Mouse (Mus musculus): ENCODE results near the gene Hoxd9.

Hoxd9 gene

GRCm38 (mm10) chr2:74713239-74714150 is 16.0 kb downstream of the Hoxd9 start:
- no peak for DNase-seq

GRCm38 (mm10) chr2:74714156-74714789 is 16.7 kb downstream of the Hoxd9 start:
- DNase-seq: no peak

- DNase-seq: no peak
Observed at GRCm38 (mm10) chr2:74714881-74715280, 17.4 kb downstream of the Hoxd9 start.

GRCm38 (mm10) chr2:74715504-74716241 is 18.1 kb downstream of the Hoxd9 start:
- DNase-seq: peak; percentile 85 to 91

- no peak for DNase-seq
Observed at GRCm38 (mm10) chr2:74720384-74720783, 22.9 kb downstream of the Hoxd9 start.

GRCm38 (mm10) chr2:74720955-74721491 is 23.5 kb downstream of the Hoxd9 start:
- no peak for DNase-seq

- no peak for DNase-seq
Observed at GRCm38 (mm10) chr2:74721882-74722281, 24.4 kb downstream of the Hoxd9 start.

- DNase-seq: no peak
Observed at GRCm38 (mm10) chr2:74722949-74723348, 25.4 kb downstream of the Hoxd9 start.

- no peak for DNase-seq
Observed at GRCm38 (mm10) chr2:74724244-74725015, 26.9 kb downstream of the Hoxd9 start.

GRCm38 (mm10) chr2:74725171-74725570 is 27.6 kb downstream of the Hoxd9 start:
- DNase-seq: no peak

GRCm38 (mm10) chr2:74726551-74726950 is 29.0 kb downstream of the Hoxd9 start, which contains the start of gene Gm28230:
Gene Gm28230 (plus strand): TSS chr2:74726728.
- no peak for DNase-seq

GRCm38 (mm10) chr2:74726973-74727639 is 29.6 kb downstream of the Hoxd9 start:
- no peak for DNase-seq

- no peak for DNase-seq
Observed at GRCm38 (mm10) chr2:74727640-74728302, 30.2 kb downstream of the Hoxd9 start.

- no peak for DNase-seq
Observed at GRCm38 (mm10) chr2:74728303-74728680, 30.8 kb downstream of the Hoxd9 start.

GRCm38 (mm10) chr2:74730331-74730730 is 32.8 kb downstream of the Hoxd9 start:
- DNase-seq: no peak

- no peak for DNase-seq
Observed at GRCm38 (mm10) chr2:74731055-74731454, 33.5 kb downstream of the Hoxd9 start.

- DNase-seq: no peak
Observed at GRCm38 (mm10) chr2:74731799-74732512, 34.4 kb downstream of the Hoxd9 start.

GRCm38 (mm10) chr2:74732513-74733316 is 35.2 kb downstream of the Hoxd9 start:
- DNase-seq: no peak

- no peak for DNase-seq
Observed at GRCm38 (mm10) chr2:74733317-74733661, 35.8 kb downstream of the Hoxd9 start.

GRCm38 (mm10) chr2:74733765-74734164 is 36.2 kb downstream of the Hoxd9 start:
- no peak for DNase-seq
